Mouse (Mus musculus): ENCODE measurements around the gene 1700013F07Rik. TPM values are rescaled to one million over a fixed set of nuclear protein-coding genes. Genes with fewer than 3 reads are reported as not detected.
"Not testable (repeated sequence)": the region's sequence is repeated elsewhere in the genome, so short reads cannot be mapped to it uniquely, and the experiment has no call there.

The 1700013F07Rik gene
- polyA plus RNA-seq (2016; fragmentation: Nextera tagmentation; extraction: Ambion mirVana), result 0.24 TPM in 1 of 2 replicates, not detected in the other

- Histone ChIP-seq H3K9me3 (no peaks in the 10 kb centered on the region), H3K4me3 (no peak within 1 kb of the TSS), H3K4me1 (peaks cover 22% of the 10 kb centered on the region), H3K36me3 (no peaks in the 10 kb centered on the region), H3K27me3 (ENCODE audit: insufficient read depth, poor library complexity, severe bottlenecking) (peaks cover 30% of the 10 kb centered on the region), H3K27ac (no peak within 1 kb of the TSS)
- DNase-seq (ENCODE audit: low spot score), result peak; percentile 25
- WGBS, result 74% methylated on average over 6 of the region's 6 CpGs
Observed at GRCm38 (mm10) chr3:108533951-108534350, at the start of gene 1700013F07Rik. Gene 1700013F07Rik, plus strand, starts transcription at chr3:108534150.

GRCm38 (mm10) chr3:108484749-108485148 lies 49.2 kb upstream of the 1700013F07Rik start:
- Histone ChIP-seq H3K9me3 (no peaks in the 10 kb centered on the region), H3K27ac (no peak overlapping the region), H3K27me3 (ENCODE audit: insufficient read depth, poor library complexity, severe bottlenecking) (no peaks in the 10 kb centered on the region), H3K36me3 (no peaks in the 10 kb centered on the region), H3K4me1 (no peaks in the 10 kb centered on the region), H3K4me3 (no peak overlapping the region)
- WGBS, result 84% methylated on average over 4 of the region's 4 CpGs
- DNase-seq (ENCODE audit: low spot score), result no peak

GRCm38 (mm10) chr3:108489968-108490367 lies 44.0 kb upstream of the 1700013F07Rik start:
- no peaks in the 10 kb centered on the region for H3K9me3 ChIP-seq
- H3K36me3 ChIP-seq, result no peaks in the 10 kb centered on the region
- H3K4me1 ChIP-seq, result 0 out of 2 replicates have a peak, but pooled peaks cover 4% of the 10 kb centered on the region
- no peaks in the 10 kb centered on the region for H3K27me3 ChIP-seq (ENCODE audit: insufficient read depth, poor library complexity, severe bottlenecking)
- H3K27ac ChIP-seq, result no peak overlapping the region
- WGBS, result 39% methylated on average over 3 of the region's 3 CpGs
- no peak overlapping the region for H3K4me3 ChIP-seq
- DNase-seq (ENCODE audit: low spot score), result no peak

- H3K4me3 ChIP-seq, result no peak overlapping the region
- no peak for DNase-seq (ENCODE audit: low spot score)
- 75% methylated on average over 9 of the region's 9 CpGs for WGBS
Observed at GRCm38 (mm10) chr3:108494861-108495474, 39.0 kb upstream of the 1700013F07Rik start.

GRCm38 (mm10) chr3:108495486-108495885 lies 38.5 kb upstream of the 1700013F07Rik start:
- no peak overlapping the region for H3K27ac ChIP-seq
- DNase-seq (ENCODE audit: low spot score), result no peak

More at GRCm38 (mm10) chr3:108494861-108495474, 39.0 kb upstream of the 1700013F07Rik start:
- Histone ChIP-seq H3K4me1 (peaks cover 16% of the 10 kb centered on the region), H3K27me3 (ENCODE audit: insufficient read depth, poor library complexity, severe bottlenecking) (no peaks in the 10 kb centered on the region; the same call in 1 of the 2 replicates), H3K27ac (no peak overlapping the region), H3K9me3 (no peaks in the 10 kb centered on the region), H3K36me3 (no peaks in the 10 kb centered on the region)

GRCm38 (mm10) chr3:108497602-108498001 lies 36.3 kb upstream of the 1700013F07Rik start:
- no peaks in the 10 kb centered on the region for H3K9me3 ChIP-seq
- no peak overlapping the region; the same call in 1 of the 2 replicates for H3K27ac ChIP-seq
- peaks cover 16% of the 10 kb centered on the region for H3K4me1 ChIP-seq
- DNase-seq (ENCODE audit: low spot score), result no peak
- WGBS, result 26% methylated on average over 9 of the region's 9 CpGs
- 0 out of 2 replicates have a peak overlapping the region, but pooled peaks have one; percentile 0 for H3K4me3 ChIP-seq
- no peaks in the 10 kb centered on the region for H3K36me3 ChIP-seq
- no peaks in the 10 kb centered on the region; the same call in 1 of the 2 replicates for H3K27me3 ChIP-seq (ENCODE audit: insufficient read depth, poor library complexity, severe bottlenecking)

More at GRCm38 (mm10) chr3:108495486-108495885, 38.5 kb upstream of the 1700013F07Rik start:
- peaks cover 16% of the 10 kb centered on the region for H3K4me1 ChIP-seq
- no peaks in the 10 kb centered on the region; the same call in 1 of the 2 replicates for H3K27me3 ChIP-seq (ENCODE audit: insufficient read depth, poor library complexity, severe bottlenecking)
- 34% methylated on average over 4 of the region's 4 CpGs for WGBS
- H3K4me3 ChIP-seq, result no peak overlapping the region
- no peaks in the 10 kb centered on the region for H3K9me3 ChIP-seq
- no peaks in the 10 kb centered on the region for H3K36me3 ChIP-seq

GRCm38 (mm10) chr3:108499826-108500225 lies 34.1 kb upstream of the 1700013F07Rik start:
- Histone ChIP-seq H3K4me1 (peaks cover 12% of the 10 kb centered on the region), H3K36me3 (no peaks in the 10 kb centered on the region), H3K27me3 (ENCODE audit: insufficient read depth, poor library complexity, severe bottlenecking) (no peaks in the 10 kb centered on the region; the same call in 1 of the 2 replicates), H3K27ac (no peak overlapping the region), H3K9me3 (no peaks in the 10 kb centered on the region), H3K4me3 (no peak overlapping the region)
- DNase-seq (ENCODE audit: low spot score), result no peak
- 71% methylated on average over 8 of the region's 8 CpGs for WGBS

- H3K36me3 ChIP-seq; H3K4me3 ChIP-seq; H3K27ac ChIP-seq; DNase-seq (ENCODE audit: low spot score); H3K27me3 ChIP-seq (ENCODE audit: insufficient read depth, poor library complexity, severe bottlenecking); H3K9me3 ChIP-seq: not testable (repeated sequence)
- peaks cover 12% of the 10 kb centered on the region for H3K4me1 ChIP-seq
- WGBS, result 78% methylated on average over 3 of the region's 3 CpGs
Observed at GRCm38 (mm10) chr3:108501411-108501810, 32.5 kb upstream of the 1700013F07Rik start.

- H3K27ac ChIP-seq, result no peak overlapping the region
- 82% methylated on average over 4 of the region's 4 CpGs for WGBS
- H3K4me1 ChIP-seq, result 0 out of 2 replicates have a peak, but pooled peaks cover 3% of the 10 kb centered on the region
- H3K27me3 ChIP-seq (ENCODE audit: insufficient read depth, poor library complexity, severe bottlenecking), result no peaks in the 10 kb centered on the region
- DNase-seq (ENCODE audit: low spot score), result no peak
- no peak overlapping the region for H3K4me3 ChIP-seq
- H3K9me3 ChIP-seq, result no peaks in the 10 kb centered on the region
- no peaks in the 10 kb centered on the region for H3K36me3 ChIP-seq
Observed at GRCm38 (mm10) chr3:108503908-108504307, 30.0 kb upstream of the 1700013F07Rik start.

- no peaks in the 10 kb centered on the region for H3K36me3 ChIP-seq
- WGBS, result 74% methylated on average over 4 of the region's 4 CpGs
- no peak for DNase-seq (ENCODE audit: low spot score)
- H3K9me3 ChIP-seq, result no peaks in the 10 kb centered on the region
- H3K27ac ChIP-seq, result no peak overlapping the region
- no peaks in the 10 kb centered on the region for H3K27me3 ChIP-seq (ENCODE audit: insufficient read depth, poor library complexity, severe bottlenecking)
- H3K4me1 ChIP-seq, result no peaks in the 10 kb centered on the region
- no peak overlapping the region for H3K4me3 ChIP-seq
Observed at GRCm38 (mm10) chr3:108508745-108509474, 25.0 kb upstream of the 1700013F07Rik start.

GRCm38 (mm10) chr3:108510156-108510555 lies 23.8 kb upstream of the 1700013F07Rik start:
- no peak overlapping the region for H3K4me3 ChIP-seq
- WGBS, result 48% methylated on average over 2 of the region's 2 CpGs
- no peaks in the 10 kb centered on the region for H3K36me3 ChIP-seq
- H3K27ac ChIP-seq, result no peak overlapping the region
- no peaks in the 10 kb centered on the region for H3K4me1 ChIP-seq
- no peak for DNase-seq (ENCODE audit: low spot score)
- H3K9me3 ChIP-seq, result no peaks in the 10 kb centered on the region
- no peaks in the 10 kb centered on the region for H3K27me3 ChIP-seq (ENCODE audit: insufficient read depth, poor library complexity, severe bottlenecking)

GRCm38 (mm10) chr3:108510716-108511483 lies 23.1 kb upstream of the 1700013F07Rik start:
- no peaks in the 10 kb centered on the region for H3K9me3 ChIP-seq
- H3K4me1 ChIP-seq, result no peaks in the 10 kb centered on the region
- no peaks in the 10 kb centered on the region for H3K36me3 ChIP-seq
- no peak overlapping the region for H3K4me3 ChIP-seq
- H3K27me3 ChIP-seq (ENCODE audit: insufficient read depth, poor library complexity, severe bottlenecking), result no peaks in the 10 kb centered on the region
- DNase-seq (ENCODE audit: low spot score), result no peak
- no peak overlapping the region for H3K27ac ChIP-seq
- 48% methylated on average over 9 of the region's 9 CpGs for WGBS

Measured in heart, embryonic 10.5 days (tissue).